Mouse (Mus musculus) myocyte (in vitro differentiated cells): ENCODE data around the gene Tcp11.

Source experiments
- CEBPB ChIP-seq: IDR thresholded peaks from 2 replicates; pipeline ENCODE4 v1.6.1; 2011; ENCODE audit warnings: mild to moderate bottlenecking, moderate library complexity; ENCODE audit not compliant: poor library complexity, insufficient read depth, severe bottlenecking
- E2F4 ChIP-seq: IDR thresholded peaks from one replicate; pipeline ENCODE4 v1.6.1; 2011; ENCODE audit warnings: mild to moderate bottlenecking, control low read depth, moderate library complexity; ENCODE audit not compliant: insufficient read depth
- MAX ChIP-seq: IDR thresholded peaks from one replicate; pipeline ENCODE4 v1.6.1; 2011; ENCODE audit warnings: low read depth, mild to moderate bottlenecking, control low read depth
- MYOD1 ChIP-seq, 3 experiments: IDR thresholded peaks; one replicate each; pipeline ENCODE4 v1.6.1; 2011; ENCODE audit warnings: control low read depth in 2 of 3, low read depth in 2 of 3, mild to moderate bottlenecking in 2 of 3, moderate library complexity in 1 of 3; ENCODE audit not compliant: insufficient read length in 2 of 3, control insufficient read depth in 1 of 3
- POLR2A ChIP-seq: IDR thresholded peaks from one replicate; pipeline ENCODE4 v1.6.1; 2011; ENCODE audit warnings: low read depth, mild to moderate bottlenecking, control low read depth, moderate library complexity; ENCODE audit not compliant: insufficient read length
- POLR2AphosphoS2 ChIP-seq: IDR thresholded peaks from one replicate; pipeline ENCODE4 v1.6.1; 2011; ENCODE audit warnings: low read depth, control low read depth; ENCODE audit not compliant: insufficient read length
- REST ChIP-seq: IDR thresholded peaks from one replicate; pipeline ENCODE4 v1.6.1; 2011; ENCODE audit warnings: mild to moderate bottlenecking, control low read depth, moderate library complexity; ENCODE audit not compliant: insufficient read depth, insufficient read length
- TCF12 ChIP-seq: IDR thresholded peaks from one replicate; pipeline ENCODE4 v1.6.1; 2011; ENCODE audit warnings: mild to moderate bottlenecking, control low read depth; ENCODE audit not compliant: poor library complexity, insufficient read depth, severe bottlenecking
- TCF3 ChIP-seq: IDR thresholded peaks from one replicate; pipeline ENCODE4 v1.6.1; 2011; ENCODE audit warnings: low read depth, control low read depth; ENCODE audit not compliant: insufficient read length
- USF1 ChIP-seq: IDR thresholded peaks from one replicate; pipeline ENCODE4 v1.6.1; 2011; ENCODE audit warnings: low read depth, mild to moderate bottlenecking, control low read depth, moderate library complexity

DNA sequence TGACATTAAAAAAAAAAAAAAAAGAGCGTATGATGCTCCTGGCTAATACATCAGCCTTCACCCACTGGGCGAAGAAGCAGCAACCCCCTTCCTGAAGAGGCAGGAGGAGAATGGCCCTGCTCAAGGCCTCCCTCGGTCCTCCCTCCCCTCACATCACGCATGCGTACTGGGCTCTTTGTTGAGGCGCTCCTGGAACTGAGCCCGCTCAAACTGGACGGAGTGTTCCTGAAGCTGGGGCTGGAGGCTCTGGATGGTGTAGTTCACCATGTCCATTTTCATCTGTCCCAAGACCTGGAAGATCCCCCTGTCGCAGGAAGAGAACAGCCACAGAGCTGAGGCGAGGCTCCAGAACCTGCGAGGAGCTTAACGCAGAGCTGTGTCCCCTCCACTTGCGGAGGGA is 10.2 kb downstream of the Tcp11 start:
- TF ChIP-seq POLR2A, result no peak
- no peak for TF ChIP-seq POLR2AphosphoS2
- TF ChIP-seq E2F4, result no peak
- no peak for TF ChIP-seq TCF3
- no peak for TF ChIP-seq TCF12
- no peak for TF ChIP-seq MAX
- TF ChIP-seq USF1, result no peak
- no peak for TF ChIP-seq CEBPB
- no peak for TF ChIP-seq MYOD1 (IDR thresholded peaks at IDR 0.05; ENCODE audit: control insufficient read depth in 1 of 3, insufficient read length in 2 of 3, low read depth in 2 of 3)
- TF ChIP-seq REST, result no peak
